Mouse (Mus musculus) ES-Bruce4 (cell line): ENCODE measurements around the gene Lpin3.

Experiments
- CTCF ChIP-seq: IDR thresholded peaks from one replicate; pipeline ENCODE4 v1.8.1; 2011; ENCODE audit warnings: low read depth, low read length
- POLR2A ChIP-seq: IDR thresholded peaks from one replicate; pipeline ENCODE4 v1.8.1; 2011; ENCODE audit warnings: low read length; ENCODE audit not compliant: insufficient read depth

GRCm38 (mm10) chr2:160917313-160917712 lies 36.8 kb downstream of the Lpin3 start:
- no peak for TF ChIP-seq POLR2A
- no peak for TF ChIP-seq CTCF
